Mouse (Mus musculus) left cerebral cortex, postnatal 4 days (tissue): ENCODE measurements at regions not wholly inside any gene's neighbourhood (a gene's known extent, or its start where the extent isn't known, plus 50 kb on each side); places are given as distances from the start of the nearest gene placed in this dataset.

ENCODE experiments used
- DNase-seq: peaks from one replicate; pipeline ENCODE4 v3.0.0-alpha.2; 2022
- intact Hi-C: fragments of 180-260 bp; cut with DNase I; formaldehyde crosslinking; loops from one replicate; pipeline ENCODE4 v1.15.1; 2025

DNA sequence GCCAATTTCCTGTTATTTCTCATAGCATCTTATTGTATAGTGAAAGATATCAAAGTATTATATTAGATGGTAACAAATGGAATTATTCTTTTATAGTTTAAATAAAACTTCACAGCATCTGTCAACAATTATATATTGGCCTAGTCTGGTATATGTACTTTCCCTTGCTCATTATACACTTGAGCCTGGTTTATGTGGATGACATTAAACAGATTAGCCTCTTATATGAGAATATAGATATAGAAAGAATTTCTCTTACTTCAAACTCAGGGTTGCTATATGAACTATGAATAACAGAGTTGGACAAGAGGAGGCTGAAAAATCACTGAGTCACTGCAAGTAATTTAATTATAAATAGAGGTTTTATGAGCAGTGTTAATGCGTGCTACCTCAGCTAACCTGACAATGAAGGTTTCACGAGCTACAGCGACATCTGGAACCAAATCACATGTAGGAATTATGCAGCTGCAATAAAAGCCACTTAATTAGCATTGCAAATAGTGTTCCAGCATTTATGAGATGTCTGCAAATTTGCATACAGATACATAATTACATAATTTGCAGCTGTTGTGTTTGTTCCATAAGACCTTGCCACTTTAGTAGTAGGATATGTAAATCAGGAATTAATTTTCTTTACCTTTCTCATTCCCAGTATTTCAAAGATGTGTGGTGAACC lies 452.9 kb upstream of the Frg1 start:
- intact Hi-C loops, result no loop called here
- DNase-seq, result no peak

DNA sequence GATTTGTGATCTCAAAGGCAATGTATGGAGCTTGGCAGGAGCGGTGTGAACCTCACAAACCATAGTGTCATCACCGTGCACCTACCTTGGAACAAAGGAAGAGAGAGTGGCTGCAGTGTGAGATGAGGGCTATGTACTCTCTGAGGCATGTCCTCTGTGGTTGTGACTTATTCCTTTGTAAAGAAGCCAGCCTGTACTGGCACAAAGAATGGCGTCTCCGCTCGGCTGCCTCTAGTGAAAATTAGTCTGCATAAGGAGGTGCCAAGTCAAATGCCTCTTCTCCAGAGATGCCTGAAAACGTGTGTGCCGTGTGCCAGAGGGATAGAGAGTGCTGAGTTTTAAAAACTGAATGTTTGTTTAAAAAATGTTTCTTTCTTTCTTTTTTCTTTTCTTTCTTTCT lies 444.0 kb upstream of the Frg1 start:
- intact Hi-C loops, result no loop called here
- peak; percentile 20 for DNase-seq

GRCm38 (mm10) chr8:41831713-41832112 lies 414.8 kb upstream of the Frg1 start:
- intact Hi-C loops, result no loop called here
- DNase-seq, result no peak

- intact Hi-C loops, result no loop called here
Observed at GRCm38 (mm10) chr8:41830407-41830806, 413.5 kb upstream of the Frg1 start.

DNA sequence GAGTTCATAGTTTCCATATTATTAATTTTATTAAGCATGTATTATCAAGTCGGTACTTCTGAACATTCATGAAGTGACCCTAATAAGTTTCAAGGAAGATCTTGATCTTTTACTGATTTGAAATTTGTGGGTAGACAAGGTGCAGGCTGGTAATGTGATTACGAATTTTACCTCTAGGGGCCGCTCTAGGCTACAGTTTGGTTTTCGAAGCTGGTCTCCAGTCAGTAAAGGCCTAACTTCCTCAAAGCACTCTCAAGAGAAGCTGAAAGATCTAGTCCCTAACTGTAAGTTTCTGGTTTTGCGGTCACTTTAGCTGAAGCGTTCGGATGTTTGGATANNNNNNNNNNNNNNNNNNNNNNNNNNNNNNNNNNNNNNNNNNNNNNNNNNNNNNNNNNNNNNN lies 408.1 kb upstream of the Frg1 start:
- peak; percentile 38 for DNase-seq
- intact Hi-C loops, result no loop called here

More at GRCm38 (mm10) chr8:41830407-41830806, 413.5 kb upstream of the Frg1 start:
- DNase-seq, result no peak

- no peak for DNase-seq
- intact Hi-C loops, result no loop called here
Observed at GRCm38 (mm10) chr8:41823041-41823440, 406.2 kb upstream of the Frg1 start.

GRCm38 (mm10) chr8:41821676-41822075 lies 404.8 kb upstream of the Frg1 start:
- DNase-seq, result no peak
- intact Hi-C loops, result no loop called here

- DNase-seq, result no peak
- intact Hi-C loops, result no loop called here
Observed at GRCm38 (mm10) chr8:41820605-41821395, 403.9 kb upstream of the Frg1 start.

DNA sequence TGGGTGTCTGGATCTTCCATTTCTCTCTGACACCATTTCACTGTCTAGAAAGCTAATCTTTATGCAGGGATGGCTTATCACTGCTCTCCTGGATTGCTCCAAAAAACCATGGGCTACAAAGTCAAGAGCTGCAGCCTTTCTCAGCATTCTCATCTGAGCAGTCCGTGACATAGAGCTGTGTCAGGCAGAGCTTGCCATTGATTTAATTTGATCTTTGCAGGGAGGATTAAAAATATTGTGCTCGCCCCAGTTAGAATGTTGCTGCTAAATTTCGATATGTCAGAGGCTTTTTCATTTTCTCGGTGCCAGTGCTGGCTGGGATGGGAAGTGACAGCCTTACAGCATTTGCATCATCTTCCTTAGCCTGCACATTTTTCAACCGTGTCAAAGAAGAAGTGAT lies 401.7 kb upstream of the Frg1 start:
- no peak for DNase-seq
- intact Hi-C loops, result no loop called here

GRCm38 (mm10) chr8:41818079-41818478 lies 401.2 kb upstream of the Frg1 start:
- intact Hi-C loops, result no loop called here
- no peak for DNase-seq

GRCm38 (mm10) chr8:41815272-41815671 lies 398.4 kb upstream of the Frg1 start:
- no peak for DNase-seq
- intact Hi-C loops, result no loop called here

DNA sequence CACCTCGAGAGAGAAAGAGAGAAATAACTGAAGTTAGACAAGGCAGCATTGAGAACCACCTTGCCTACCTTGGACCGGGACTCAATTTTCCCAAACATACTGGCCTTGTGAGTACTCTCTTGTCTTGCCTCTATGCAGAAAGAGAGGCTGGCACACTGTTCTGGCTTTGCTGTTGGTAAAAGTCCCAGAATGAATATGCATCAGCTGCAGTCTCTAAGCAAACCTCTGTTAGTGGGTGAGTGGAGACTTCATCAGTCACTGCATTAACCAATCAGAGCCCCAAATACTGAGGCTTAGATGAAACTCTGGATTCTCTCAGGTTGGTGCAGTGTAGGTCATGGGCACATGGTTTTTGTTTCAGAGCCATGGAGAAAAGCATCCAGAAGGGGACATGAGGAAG lies 378.8 kb upstream of the Frg1 start:
- intact Hi-C loops, result no loop called here

DNA sequence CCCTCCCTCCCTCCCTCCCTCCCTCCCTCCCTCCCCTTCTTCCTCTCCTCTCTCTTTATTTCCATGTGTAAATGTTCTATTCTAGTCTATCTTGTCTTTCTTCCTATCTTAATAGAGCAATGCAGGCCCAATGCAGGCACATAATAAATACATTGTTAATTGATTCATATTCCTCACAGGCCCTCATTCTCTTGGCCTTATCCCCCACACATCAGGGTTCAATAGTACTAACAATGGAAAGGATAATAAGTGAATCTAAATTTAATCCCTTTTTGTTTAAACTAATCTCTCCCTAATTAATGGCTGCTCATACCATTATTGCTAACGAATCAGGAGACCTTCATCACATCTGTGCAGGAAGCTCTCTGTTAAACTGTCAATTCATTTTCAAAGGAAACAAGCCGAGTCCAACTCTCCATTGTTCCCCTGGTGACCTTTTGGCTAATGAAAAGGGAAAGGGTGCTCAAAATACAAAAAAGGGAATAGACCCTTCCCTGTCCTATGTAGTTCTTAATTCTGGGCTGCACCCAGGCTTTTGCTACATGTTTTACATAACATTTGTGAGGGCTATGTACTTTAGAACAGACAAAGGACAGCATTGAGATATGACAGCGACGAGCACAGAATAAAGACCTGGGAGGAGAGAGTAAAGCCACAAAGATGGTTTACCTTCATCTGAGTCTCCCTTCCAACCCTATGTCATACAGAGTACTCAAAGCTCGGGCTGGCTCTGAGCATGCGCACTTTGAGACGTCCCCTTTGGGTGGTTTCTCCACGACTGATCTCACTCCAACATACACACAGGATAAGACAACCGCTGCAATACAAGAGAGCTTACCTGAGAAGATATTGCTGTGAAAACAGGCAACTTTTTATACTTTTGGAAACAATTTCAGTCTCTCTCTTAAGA lies 370.3 kb upstream of the Frg1 start:
- intact Hi-C loops, result no loop called here
- DNase-seq, result no peak

More for the DNA sequence above, 378.8 kb upstream of the Frg1 start:
- DNase-seq, result no peak

- intact Hi-C loops, result no loop called here
- DNase-seq, result no peak
Observed at GRCm38 (mm10) chr8:41785977-41786376, 369.1 kb upstream of the Frg1 start.

GRCm38 (mm10) chr8:41782837-41783236 lies 366.0 kb upstream of the Frg1 start:
- intact Hi-C loops, result no loop called here
- no peak for DNase-seq

GRCm38 (mm10) chr8:41779459-41779858 lies 362.6 kb upstream of the Frg1 start:
- intact Hi-C loops, result no loop called here
- DNase-seq, result no peak

DNA sequence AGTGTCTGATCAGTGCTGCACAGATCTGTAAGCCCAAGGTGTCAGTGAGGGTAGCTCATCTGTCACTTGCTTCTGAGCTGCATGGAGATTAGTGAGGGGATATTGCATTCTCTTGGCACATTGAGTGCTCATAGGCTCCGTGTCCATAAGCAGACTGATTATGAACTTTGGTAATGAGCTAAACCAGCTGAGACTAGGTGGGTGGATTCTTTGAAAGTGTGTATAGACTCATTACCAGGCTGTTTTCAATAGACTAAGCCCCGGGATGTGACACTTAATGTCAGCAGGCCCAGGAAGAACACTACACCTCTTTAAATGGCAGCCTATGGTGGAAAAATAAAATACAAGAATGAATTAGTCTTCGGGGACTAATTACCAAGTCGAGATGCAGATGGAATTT lies 354.9 kb upstream of the Frg1 start:
- DNase-seq, result no peak
- intact Hi-C loops, result no loop called here

- no peak for DNase-seq
- intact Hi-C loops, result no loop called here
Observed at GRCm38 (mm10) chr8:41753481-41753880, 336.6 kb upstream of the Frg1 start.

- no peak for DNase-seq
- intact Hi-C loops, result no loop called here
Observed at GRCm38 (mm10) chr8:41752641-41753040, 335.8 kb upstream of the Frg1 start.

GRCm38 (mm10) chr8:41747024-41747423 lies 330.1 kb upstream of the Frg1 start:
- no peak for DNase-seq
- intact Hi-C loops, result no loop called here
